Mouse (Mus musculus): ENCODE results near the gene Ercc2.

DNA sequence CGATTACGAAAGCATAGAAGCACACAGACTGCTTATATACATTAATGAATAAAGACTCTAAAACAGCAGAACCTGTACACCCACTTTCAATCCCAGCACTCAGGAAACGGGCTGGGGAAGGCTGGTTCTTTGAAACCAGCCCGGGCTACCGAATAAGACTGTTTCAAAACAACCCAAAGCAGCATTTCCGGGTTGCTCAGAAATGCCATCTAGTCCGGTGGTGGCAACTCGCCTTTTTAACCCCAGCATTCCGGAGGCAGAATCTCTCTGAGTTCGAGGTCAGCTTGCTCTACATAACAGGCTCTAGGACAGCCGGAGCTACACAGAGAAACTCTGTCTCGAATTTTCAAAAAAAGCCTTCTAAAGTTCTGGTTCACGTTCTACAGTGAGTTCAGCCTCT, 23.2 kb upstream of the Ercc2 start:
- TF ChIP-seq POLR2A (IDR thresholded peaks at IDR 0.05; ENCODE audit: low read depth, low read length) = no peak
- no peak for TF ChIP-seq CTCF (IDR thresholded peaks at IDR 0.05; ENCODE audit: borderline replicate concordance, insufficient read depth, low read length)

All from embryonic fibroblast, embryonic 13.5 days (primary cell).